Mouse (Mus musculus): ENCODE results near the gene Atxn10. TPM values are rescaled to one million over a fixed set of nuclear protein-coding genes. Genes with fewer than 3 reads are reported as not detected.
A peak's percentile ranks its signal among the peaks of the same experiment; 100 is the strongest.
"Not testable (repeated sequence)": the region's sequence is repeated elsewhere in the genome, so short reads cannot be mapped to it uniquely, and the experiment has no call there.

Gene Atxn10
- polyA plus RNA-seq, 1 experiment: 116 TPM

DNA sequence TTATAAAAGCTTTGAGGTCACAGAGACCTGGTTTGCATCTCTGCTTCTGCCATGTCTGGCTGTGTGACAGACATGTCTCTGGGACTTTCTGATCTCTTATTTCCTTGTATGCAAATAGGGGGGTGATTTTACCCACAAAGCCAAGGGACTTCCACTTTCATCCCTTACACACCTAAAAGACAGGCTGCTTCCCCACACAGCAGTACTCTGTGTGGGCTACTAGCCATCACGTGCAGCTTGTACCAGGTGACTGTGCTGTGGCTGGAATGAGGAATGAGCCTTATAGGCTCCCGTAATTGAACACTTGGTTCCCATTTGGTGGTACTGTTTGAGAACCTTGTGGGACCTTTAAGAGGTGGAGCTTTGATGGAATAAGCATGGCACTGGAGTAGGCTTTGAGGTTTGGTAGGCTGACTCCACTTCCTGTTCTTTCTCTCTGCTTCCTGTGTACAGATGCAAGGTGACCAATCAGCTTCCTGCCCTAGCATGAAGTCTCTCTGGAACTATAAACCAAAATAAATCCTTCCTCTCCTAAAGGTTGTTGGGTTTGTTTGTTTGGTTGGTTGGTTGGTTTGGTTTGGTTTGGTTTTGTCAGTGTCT lies 28.9 kb upstream of the Atxn10 start:
- no peak overlapping the region for H3K4me3 ChIP-seq (replicated peaks; ENCODE audit: extremely low read depth, low read depth, low read length)
- no peak for DNase-seq
- 92% methylated on average over 2 of the region's 2 CpGs for WGBS
- TF ChIP-seq POLR2A (IDR thresholded peaks at IDR 0.05; ENCODE audit: borderline replicate concordance, extremely low read depth, low read depth, low read length) (no peak), CTCF (IDR thresholded peaks at IDR 0.05; ENCODE audit: insufficient read depth, low read length) (no peak)
- no peaks in the 10 kb centered on the region for H3K4me1 ChIP-seq (ENCODE audit: control insufficient read depth, insufficient read depth, low read length)

DNA sequence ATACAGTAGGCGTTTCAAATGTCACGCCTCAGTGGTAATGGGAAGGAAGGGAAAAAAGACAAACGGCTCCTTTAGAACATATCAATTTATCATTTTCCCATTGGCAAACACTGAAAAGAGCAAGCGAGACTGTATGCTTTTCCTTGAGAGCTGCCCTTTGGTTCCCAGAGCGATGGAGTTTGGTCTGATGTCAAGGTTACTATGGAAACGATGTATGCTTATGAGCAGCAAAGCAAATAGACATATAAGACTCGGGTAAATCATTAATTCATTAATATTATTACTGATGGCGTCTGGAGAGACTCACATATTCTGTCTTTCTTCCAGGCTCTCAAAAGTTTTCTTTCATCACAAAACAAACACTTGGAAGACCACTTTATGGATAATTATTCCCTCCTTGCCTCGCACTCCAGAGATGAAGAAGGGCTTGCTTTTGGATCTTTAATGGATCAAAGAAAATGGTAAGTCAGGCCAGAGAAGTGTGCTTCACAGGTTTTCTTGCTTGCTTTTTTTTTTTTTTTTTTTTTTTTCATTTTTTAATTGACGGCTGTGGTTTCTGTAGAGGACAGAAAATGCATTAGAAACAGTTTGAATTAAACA lies 24.9 kb upstream of the Atxn10 start:
- no peak for DNase-seq
- H3K4me1 ChIP-seq (ENCODE audit: control insufficient read depth, insufficient read depth, low read length): no peaks in the 10 kb centered on the region
- no peak for TF ChIP-seq CTCF (IDR thresholded peaks at IDR 0.05; ENCODE audit: insufficient read depth, low read length)
- no peak for TF ChIP-seq POLR2A (IDR thresholded peaks at IDR 0.05; ENCODE audit: borderline replicate concordance, extremely low read depth, low read depth, low read length)
- WGBS: 50% methylated on average over 10 of the region's 10 CpGs
- no peak overlapping the region for H3K4me3 ChIP-seq (replicated peaks; ENCODE audit: extremely low read depth, low read depth, low read length)

DNA sequence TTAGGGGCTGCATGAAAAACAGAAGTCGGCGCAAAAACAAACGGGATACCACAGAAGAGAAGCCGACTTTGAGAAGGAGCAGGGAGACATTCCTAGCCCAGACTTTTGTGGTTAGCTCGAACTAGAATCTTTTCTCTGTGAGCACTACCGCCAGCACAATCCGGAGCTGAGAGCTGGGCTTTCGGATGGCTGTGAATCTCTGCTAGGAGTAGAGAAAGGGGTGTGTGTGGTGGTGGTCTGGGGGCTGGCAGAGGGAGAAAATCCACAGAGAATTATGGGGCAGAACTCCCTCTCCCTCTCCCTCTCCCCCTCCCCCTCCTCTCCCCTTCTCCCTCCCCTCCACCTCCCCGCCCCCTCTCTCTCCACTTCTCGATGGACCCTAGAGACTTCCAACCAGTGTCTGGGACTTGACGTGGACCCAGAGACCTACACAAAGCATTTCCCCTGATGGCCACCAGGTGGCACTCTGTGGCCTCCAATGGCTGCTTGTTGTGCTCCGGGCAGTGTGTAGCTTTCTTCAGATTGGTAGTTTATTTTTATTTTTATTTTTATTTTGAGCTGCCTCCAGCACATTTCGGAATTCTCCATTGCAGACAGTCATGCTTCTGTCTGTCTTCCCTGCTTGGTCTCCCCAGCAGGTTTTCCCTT lies 20.5 kb upstream of the Atxn10 start:
- TF ChIP-seq CTCF (IDR thresholded peaks at IDR 0.05; ENCODE audit: insufficient read depth, low read length): peak; percentile 97
- TF ChIP-seq POLR2A (IDR thresholded peaks at IDR 0.05; ENCODE audit: borderline replicate concordance, extremely low read depth, low read depth, low read length): no peak
- Histone ChIP-seq H3K4me1 (ENCODE audit: control insufficient read depth, insufficient read depth, low read length) (no peaks in the 10 kb centered on the region), H3K4me3 (replicated peaks; ENCODE audit: extremely low read depth, low read depth, low read length) (no peak overlapping the region)
- peak; percentile 75 for DNase-seq
- WGBS: 35% methylated on average over 12 of the region's 13 CpGs

GRCm38 (mm10) chr15:85316342-85317140 lies 19.5 kb upstream of the Atxn10 start:
- whole genome bisulfite sequencing: 27% methylated on average over 14 of the region's 14 CpGs
- no peak for DNase-seq
- Histone ChIP-seq H3K4me3 (replicated peaks; ENCODE audit: extremely low read depth, low read depth, low read length) (no peak overlapping the region), H3K4me1 (ENCODE audit: control insufficient read depth, insufficient read depth, low read length) (no peaks in the 10 kb centered on the region)
- no peak for TF ChIP-seq CTCF (IDR thresholded peaks at IDR 0.05; ENCODE audit: insufficient read depth, low read length)
- no peak for TF ChIP-seq POLR2A (IDR thresholded peaks at IDR 0.05; ENCODE audit: borderline replicate concordance, extremely low read depth, low read depth, low read length)

DNA sequence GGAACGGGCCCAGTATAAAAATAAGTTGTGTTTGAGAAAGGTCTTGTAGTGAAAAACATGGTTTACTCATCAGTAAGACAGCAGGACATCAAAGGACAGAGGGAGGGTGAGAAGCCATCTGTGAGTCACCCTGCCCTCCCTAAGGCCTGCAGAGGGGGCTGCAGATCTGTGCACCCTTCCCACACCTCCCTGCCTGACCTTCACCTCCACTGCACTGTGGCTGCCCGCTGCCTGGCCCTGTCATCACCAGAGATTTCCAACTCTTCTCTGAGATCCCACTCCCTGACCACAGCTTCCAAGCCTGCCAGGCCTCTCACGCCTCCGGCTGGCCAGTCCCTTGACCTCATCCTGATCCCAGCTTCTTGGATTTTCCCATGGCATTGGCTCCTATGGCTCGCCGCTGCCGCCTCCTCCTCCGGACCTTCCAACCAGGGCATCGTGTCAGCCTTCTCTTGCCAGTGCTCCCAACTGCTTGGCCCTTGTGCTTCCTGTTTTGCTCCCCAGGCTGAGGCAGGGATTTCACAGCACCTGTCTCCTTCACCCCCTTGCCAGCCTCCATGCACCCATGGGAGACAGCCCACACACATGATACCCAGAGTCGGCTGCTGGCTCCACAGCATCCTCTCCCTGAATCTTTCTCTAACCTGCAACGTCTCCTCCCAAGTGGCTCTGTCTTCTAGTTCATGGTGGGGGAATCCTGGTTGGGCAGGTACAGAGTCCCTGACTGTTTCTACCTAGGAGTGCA lies 15.9 kb upstream of the Atxn10 start:
- no peaks in the 10 kb centered on the region for H3K4me1 ChIP-seq (ENCODE audit: control insufficient read depth, insufficient read depth, low read length)
- no peak for DNase-seq
- TF ChIP-seq POLR2A (IDR thresholded peaks at IDR 0.05; ENCODE audit: borderline replicate concordance, extremely low read depth, low read depth, low read length) (no peak), CTCF (IDR thresholded peaks at IDR 0.05; ENCODE audit: insufficient read depth, low read length) (no peak)
- WGBS: 74% methylated on average over 11 of the region's 11 CpGs
- H3K4me3 ChIP-seq (replicated peaks; ENCODE audit: extremely low read depth, low read depth, low read length): no peak overlapping the region

DNA sequence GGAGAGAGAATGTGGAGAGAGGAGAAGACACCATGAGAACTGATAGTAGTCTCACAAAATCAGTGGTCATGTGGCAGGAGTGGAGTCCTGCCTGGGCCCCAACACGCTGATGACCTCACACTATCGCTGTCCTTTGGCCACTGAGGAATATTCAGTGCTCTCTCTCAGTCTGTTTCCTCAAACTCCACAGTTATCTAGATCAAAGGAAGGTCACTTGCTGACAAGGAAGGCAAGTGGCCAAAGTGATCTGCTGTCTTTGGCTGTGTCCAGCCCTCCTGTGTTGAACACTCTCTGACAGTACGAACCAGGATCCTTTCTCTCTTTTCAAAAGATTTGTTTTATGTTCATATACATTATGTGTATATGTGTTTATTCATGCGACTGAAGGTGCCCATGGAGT lies 12.8 kb upstream of the Atxn10 start:
- DNase-seq: no peak
- Histone ChIP-seq H3K4me1 (ENCODE audit: control insufficient read depth, insufficient read depth, low read length) (no peaks in the 10 kb centered on the region; the same call in 1 of the 2 replicates), H3K4me3 (replicated peaks; ENCODE audit: extremely low read depth, low read depth, low read length) (no peak overlapping the region)
- no peak for TF ChIP-seq POLR2A (IDR thresholded peaks at IDR 0.05; ENCODE audit: borderline replicate concordance, extremely low read depth, low read depth, low read length)
- no peak for TF ChIP-seq CTCF (IDR thresholded peaks at IDR 0.05; ENCODE audit: insufficient read depth, low read length)
- 86% methylated on average over 4 of the region's 4 CpGs for WGBS

DNA sequence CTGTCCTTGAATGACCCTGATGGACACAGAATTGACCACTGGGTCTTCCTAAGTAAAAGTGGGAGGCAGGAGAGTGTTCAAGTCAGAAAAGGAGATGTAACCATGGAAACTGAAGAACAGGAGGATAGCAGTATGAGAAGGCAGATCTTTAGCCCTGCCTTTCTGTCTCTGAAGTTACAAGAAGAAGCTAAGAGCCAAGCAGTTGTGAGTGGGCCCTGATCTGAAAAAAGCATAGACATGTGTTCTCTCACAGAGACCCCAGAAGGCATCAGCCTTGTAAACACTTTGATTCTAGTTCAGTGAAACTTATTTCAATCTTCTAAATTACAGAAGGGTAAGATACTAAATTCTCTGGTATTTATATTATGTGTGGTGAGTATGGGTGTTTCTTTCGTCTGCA lies 11.6 kb upstream of the Atxn10 start:
- Histone ChIP-seq H3K4me3 (replicated peaks; ENCODE audit: extremely low read depth, low read depth, low read length) (no peak overlapping the region), H3K4me1 (ENCODE audit: control insufficient read depth, insufficient read depth, low read length) (no peaks in the 10 kb centered on the region; the same call in 1 of the 2 replicates)
- WGBS: 92% methylated on average over 1 of the region's 1 CpGs
- no peak for DNase-seq
- TF ChIP-seq POLR2A (IDR thresholded peaks at IDR 0.05; ENCODE audit: borderline replicate concordance, extremely low read depth, low read depth, low read length): no peak
- no peak for TF ChIP-seq CTCF (IDR thresholded peaks at IDR 0.05; ENCODE audit: insufficient read depth, low read length)

- whole genome bisulfite sequencing: 20% methylated on average over 11 of the region's 11 CpGs
These were observed 8.2 kb upstream of the Atxn10 start for GRCm38 (mm10) chr15:85327808-85328207.

DNA sequence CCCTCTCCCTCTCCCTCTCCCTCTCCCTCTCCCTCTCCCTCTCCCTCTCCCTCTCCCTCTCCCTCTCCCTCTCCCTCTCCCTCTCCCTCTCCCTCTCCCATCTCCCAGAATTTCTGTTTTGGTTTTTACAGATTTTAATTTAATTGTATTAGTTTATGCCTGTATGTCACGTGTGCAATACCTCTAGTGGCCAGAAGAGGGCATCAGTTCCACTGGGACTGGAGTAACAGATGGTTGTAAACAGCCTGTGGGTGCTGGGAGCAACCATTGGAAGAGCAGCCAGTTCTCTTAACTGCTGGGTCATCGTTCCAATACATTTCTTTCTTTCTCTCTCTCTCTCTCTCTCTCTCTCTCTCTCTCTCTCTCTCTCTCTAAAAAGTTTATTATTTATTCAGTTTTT lies 7.6 kb upstream of the Atxn10 start:
- not testable (repeated sequence) for H3K4me1 ChIP-seq (ENCODE audit: control insufficient read depth, insufficient read depth, low read length); DNase-seq; H3K4me3 ChIP-seq (replicated peaks; ENCODE audit: extremely low read depth, low read depth, low read length)
- WGBS: 89% methylated on average over 2 of the region's 2 CpGs
- TF ChIP-seq CTCF (IDR thresholded peaks at IDR 0.05; ENCODE audit: insufficient read depth, low read length): peak; percentile 14; the same call in 1 of the 2 replicates

More at GRCm38 (mm10) chr15:85327808-85328207, 8.2 kb upstream of the Atxn10 start:
- TF ChIP-seq POLR2A (IDR thresholded peaks at IDR 0.05; ENCODE audit: borderline replicate concordance, extremely low read depth, low read depth, low read length): no peak
- TF ChIP-seq CTCF (IDR thresholded peaks at IDR 0.05; ENCODE audit: insufficient read depth, low read length): no peak
- no peak for DNase-seq
- no peak overlapping the region for H3K4me3 ChIP-seq (replicated peaks; ENCODE audit: extremely low read depth, low read depth, low read length)
- H3K4me1 ChIP-seq (ENCODE audit: control insufficient read depth, insufficient read depth, low read length): no peaks in the 10 kb centered on the region; the same call in 1 of the 2 replicates

Data from lung, adult 2 months (tissue).